Mouse (Mus musculus) B cell, adult 2 months (primary cell): Measurements from ENCODE around the gene Spata25.

Source experiments
- DNase-seq, 2 experiments: peaks; one replicate each; pipeline ENCODE4 v3.0.0; 2022

The Spata25 gene

GRCm38 (mm10) chr2:164850061-164850460 is 21.7 kb upstream of the Spata25 start:
- peak in 1 of 2 experiments; percentile 15 for DNase-seq

- peak; percentile 70 to 72 for DNase-seq
Observed at GRCm38 (mm10) chr2:164845782-164846181, 17.4 kb upstream of the Spata25 start.

- no peak for DNase-seq
Observed at GRCm38 (mm10) chr2:164835164-164835563, 6.8 kb upstream of the Spata25 start.

GRCm38 (mm10) chr2:164834531-164834930 is 6.2 kb upstream of the Spata25 start:
- DNase-seq: peak in 1 of 2 experiments; percentile 9

GRCm38 (mm10) chr2:164833314-164833959 is 5.1 kb upstream of the Spata25 start, which contains the start of gene Neurl2:
Neurl2 (minus strand) TSS chr2:164833456.
- peak; percentile 87 to 89 for DNase-seq

GRCm38 (mm10) chr2:164832748-164833301 is 4.5 kb upstream of the Spata25 start, which contains the start of gene Ctsa:
Ctsa (plus strand) TSS chr2:164832873.
- peak; percentile 83 to 85 for DNase-seq

GRCm38 (mm10) chr2:164832032-164832747 is 3.9 kb upstream of the Spata25 start:
- no peak for DNase-seq

- DNase-seq: peak; percentile 32 to 44
Observed at GRCm38 (mm10) chr2:164831029-164831428, 2.7 kb upstream of the Spata25 start.

GRCm38 (mm10) chr2:164829090-164829489 is 753 bp upstream of the Spata25 start:
- no peak for DNase-seq

GRCm38 (mm10) chr2:164827146-164827850 is 1.0 kb downstream of the Spata25 start:
- no peak for DNase-seq

GRCm38 (mm10) chr2:164825521-164825920 is 2.8 kb downstream of the Spata25 start:
- no peak for DNase-seq

GRCm38 (mm10) chr2:164823969-164824368 is 4.4 kb downstream of the Spata25 start:
- no peak for DNase-seq

- DNase-seq: no peak
Observed at GRCm38 (mm10) chr2:164823181-164823585, 5.2 kb downstream of the Spata25 start.

- peak; percentile 99 to 100 for DNase-seq
Observed at GRCm38 (mm10) chr2:164822636-164823165, 5.6 kb downstream of the Spata25 start, which contains the start of gene Zswim1. Zswim1 (plus strand) TSS chr2:164822686.

GRCm38 (mm10) chr2:164821060-164821459 is 7.3 kb downstream of the Spata25 start:
- no peak for DNase-seq

- no peak for DNase-seq
Observed at GRCm38 (mm10) chr2:164817703-164818102, 10.6 kb downstream of the Spata25 start.

- DNase-seq: no peak
Observed at GRCm38 (mm10) chr2:164817206-164817605, 11.1 kb downstream of the Spata25 start.

- DNase-seq: no peak
Observed at GRCm38 (mm10) chr2:164815821-164816220, 12.5 kb downstream of the Spata25 start.

GRCm38 (mm10) chr2:164815348-164815747 is 13.0 kb downstream of the Spata25 start:
- DNase-seq: no peak

- DNase-seq: no peak
Observed at GRCm38 (mm10) chr2:164813557-164813956, 14.8 kb downstream of the Spata25 start.

- no peak for DNase-seq
Observed at GRCm38 (mm10) chr2:164806614-164807013, 21.7 kb downstream of the Spata25 start.

- DNase-seq: no peak
Observed at GRCm38 (mm10) chr2:164805332-164805718, 23.0 kb downstream of the Spata25 start.
